Mouse (Mus musculus) ES-Bruce4 (cell line): ENCODE measurements around the gene Ifnk.

ENCODE experiments used
- CTCF ChIP-seq: IDR thresholded peaks from one replicate; pipeline ENCODE4 v1.8.1; 2011; ENCODE audit warnings: low read depth, low read length
- EP300 ChIP-seq: IDR thresholded peaks from 2 replicates; pipeline ENCODE4 v1.6.1; 2011; ENCODE audit warnings: low read depth, low read length; ENCODE audit not compliant: insufficient read depth

DNA sequence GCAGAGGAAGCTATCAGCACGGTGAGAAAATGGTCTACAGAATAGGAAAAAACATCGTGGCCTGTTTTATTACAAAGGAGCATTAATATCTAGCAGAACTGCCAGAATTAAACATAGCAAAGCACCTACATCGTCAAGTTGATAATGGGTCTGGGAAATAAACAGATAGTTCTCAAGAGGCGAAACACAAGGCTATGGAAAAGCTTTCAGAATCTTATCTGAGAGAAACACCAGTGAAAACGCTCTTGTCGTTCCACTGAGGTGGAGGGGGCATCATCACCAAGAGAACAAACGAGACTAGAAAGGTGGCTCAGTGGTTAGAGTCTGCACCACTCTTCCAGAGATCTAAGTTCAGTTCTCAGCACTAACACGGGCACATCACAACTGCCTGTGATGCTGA, 14.9 kb upstream of the Ifnk start:
- no peak for TF ChIP-seq EP300
- no peak for TF ChIP-seq CTCF
